Mouse (Mus musculus) ES-E14 (cell line): ENCODE results near the gene Vps26a. TPM values are rescaled to one million over a fixed set of nuclear protein-coding genes. Genes with fewer than 3 reads are reported as not detected.
A peak's percentile ranks its signal among the peaks of the same experiment; 100 is the strongest.

ENCODE experiments used
- DNase-seq: peaks from one replicate; pipeline ENCODE4 v3.0.0-alpha.2; 2013; ENCODE audit warnings: low read depth, low spot score
- H3K27ac ChIP-seq: 2 replicates; pipeline ENCODE4 v1.5.1; 2012; ENCODE audit warnings: low read depth, mild to moderate bottlenecking, low read length, moderate library complexity, mixed read lengths; ENCODE audit not compliant: poor library complexity, insufficient read depth, severe bottlenecking
- H3K36me3 ChIP-seq: 2 replicates; pipeline ENCODE4 v1.6.1; 2012; ENCODE audit warnings: mild to moderate bottlenecking, low read length, moderate library complexity, mixed read lengths; ENCODE audit not compliant: control insufficient read depth, poor library complexity, insufficient read depth, severe bottlenecking
- H3K4me1 ChIP-seq, 2 experiments: fragments of 150-350 bp in 1 of 2; sonication (generic) in 1 of 2; 2 replicates each; pipeline ENCODE4 v1.6.1; 2012; ENCODE audit warnings: low read length in 2 of 2, mild to moderate bottlenecking in 1 of 2, mixed read lengths in 1 of 2; ENCODE audit not compliant: control insufficient read depth in 2 of 2, insufficient read depth in 2 of 2, poor library complexity in 1 of 2
- H3K4me3 ChIP-seq, 2 experiments: fragments of 150-350 bp in 1 of 2; sonication (generic) in 1 of 2; 2 replicates each; pipeline ENCODE4 v1.5.1; 2012; ENCODE audit warnings: low read length in 2 of 2, low read depth in 1 of 2, mild to moderate bottlenecking in 1 of 2, mixed read lengths in 1 of 2; ENCODE audit not compliant: insufficient read depth in 1 of 2, poor library complexity in 1 of 2, severe bottlenecking in 1 of 2
- H3K9ac ChIP-seq: 2 replicates; pipeline ENCODE4 v1.6.1; 2012; ENCODE audit warnings: low read depth, mild to moderate bottlenecking, low read length, mixed read lengths; ENCODE audit not compliant: poor library complexity, insufficient read depth, severe bottlenecking
- H3K9me3 ChIP-seq: fragments of 150-350 bp; sonication (generic); 2 replicates; pipeline ENCODE4 v1.6.1; 2012; ENCODE audit warnings: low read depth, mild to moderate bottlenecking, low read length; ENCODE audit not compliant: control insufficient read depth, insufficient read depth
- CHD2 ChIP-seq: IDR thresholded peaks from 2 replicates; pipeline ENCODE4 v1.6.1; 2014; ENCODE audit warnings: mild to moderate bottlenecking, low read depth, low read length, inconsistent platforms
- HCFC1 ChIP-seq: IDR thresholded peaks from 2 replicates; pipeline ENCODE4 v1.6.1; 2012; ENCODE audit warnings: low read length, inconsistent platforms, borderline replicate concordance; ENCODE audit not compliant: insufficient read depth
- MAFK ChIP-seq: IDR thresholded peaks from 2 replicates; pipeline ENCODE4 v1.6.1; 2014; ENCODE audit warnings: mild to moderate bottlenecking, low read depth, low read length, inconsistent platforms; ENCODE audit not compliant: insufficient read depth
- ZC3H11A ChIP-seq: IDR thresholded peaks from 2 replicates; pipeline ENCODE4 v1.6.1; 2012; ENCODE audit warnings: low read depth, mild to moderate bottlenecking, inconsistent platforms, low read length, borderline replicate concordance
- ZNF384 ChIP-seq: IDR thresholded peaks from 2 replicates; pipeline ENCODE4 v1.6.1; 2012; ENCODE audit warnings: low read depth, low read length, inconsistent platforms
- in situ Hi-C, 2 experiments: fragments of 600-800 bp; cut with MboI; formaldehyde crosslinking; loops; one replicate each; pipeline ENCODE4 v1.15.1; 2025; ENCODE audit warnings: low sequenced_read_pairs in 2 of 2, inconsistent platforms in 1 of 2; ENCODE audit not compliant: unreplicated experiment in 2 of 2
- total RNA-seq: library from RNA; depleted of rRNA; stranded (reverse); fragments of 300-350 nt; gene quantifications from 2 replicates; pipeline ENCODE4 v1.2.3, GENCODE M21; 2012; rRNA removed

Vps26a gene
- total RNA-seq, 1 experiment: 32.1 TPM

DNA sequence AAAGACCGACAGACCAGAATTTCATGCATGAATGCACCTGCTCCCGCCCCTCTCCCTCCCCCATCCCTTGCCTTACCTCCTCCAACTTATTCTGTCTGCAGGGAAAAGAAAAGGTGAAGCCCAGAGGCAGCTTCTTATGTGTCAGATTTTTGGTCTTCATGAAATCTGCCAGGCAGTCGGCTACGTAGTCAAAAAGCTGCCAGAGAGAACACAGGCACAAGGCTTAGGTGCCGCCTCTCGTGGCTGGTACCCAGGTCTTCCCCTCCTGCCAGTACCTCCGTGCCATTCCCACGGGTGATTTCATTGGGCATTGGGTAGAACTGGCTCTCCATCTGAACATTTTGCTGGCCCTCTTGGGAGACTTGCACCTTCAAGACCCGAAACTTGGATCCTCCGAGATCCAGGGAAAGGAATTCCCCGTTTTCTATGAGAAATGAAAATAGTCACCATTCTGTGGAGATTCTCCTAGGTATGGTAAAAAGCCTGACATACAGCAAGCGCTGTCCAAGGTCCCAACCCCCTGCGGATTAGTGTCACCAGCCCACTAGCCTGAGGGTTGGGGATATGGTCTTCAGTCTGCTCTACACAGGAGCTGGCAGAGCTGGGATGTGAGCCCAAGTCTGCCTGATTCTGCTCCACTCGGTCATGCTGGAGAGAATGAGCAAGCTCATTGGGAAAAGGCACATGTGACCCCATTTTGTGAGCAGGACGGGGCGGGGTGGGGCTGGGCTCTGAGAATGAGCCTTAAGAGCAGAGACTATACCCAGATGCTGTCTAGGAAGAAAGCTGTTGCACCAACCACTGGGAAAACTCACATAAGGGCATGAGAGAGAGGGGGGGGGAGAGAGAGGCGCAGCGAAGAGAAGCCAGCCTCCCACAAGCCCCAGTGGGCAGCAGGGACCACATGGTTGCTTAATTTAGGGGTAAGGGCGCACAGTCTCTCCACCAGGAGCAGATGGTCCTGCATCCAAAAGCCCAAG is 74.9 kb downstream of the Vps26a start:
- Histone ChIP-seq H3K36me3 (no peaks in the 10 kb centered on the region), H3K9ac (no peak overlapping the region), H3K4me3 (no peak overlapping the region), H3K9me3 (no peaks in the 10 kb centered on the region), H3K4me1 (peaks cover 0 to 5% of the 10 kb centered on the region in 2 experiments; a peak in 1 of 4 replicates), H3K27ac (no peak overlapping the region)
- DNase-seq: no peak
- TF ChIP-seq CHD2 (no peak), ZC3H11A (no peak), HCFC1 (no peak), MAFK (no peak)
- in situ Hi-C loops: no loop called here

GRCm38 (mm10) chr10:62410943-62411342 is 75.7 kb downstream of the Vps26a start:
- no peak for TF ChIP-seq HCFC1
- TF ChIP-seq ZC3H11A: peak; percentile 51; the same call in 1 of the 2 replicates
- no peak for TF ChIP-seq ZNF384
- no peak for TF ChIP-seq CHD2
- TF ChIP-seq MAFK: no peak
- no peak overlapping the region for H3K9ac ChIP-seq
- no peaks in the 10 kb centered on the region for H3K36me3 ChIP-seq
- H3K4me1 ChIP-seq: peaks cover 0 to 5% of the 10 kb centered on the region in 2 experiments; a peak in 1 of 4 replicates
- H3K4me3 ChIP-seq: no peak overlapping the region
- H3K27ac ChIP-seq: no peak overlapping the region
- H3K9me3 ChIP-seq: no peaks in the 10 kb centered on the region
- in situ Hi-C loops: no loop called here
- peak; percentile 49 for DNase-seq

Other genes with a start within 250 kb of the Vps26a start
- 0.18 and 0.26 TPM in 2 replicates for gene Tacr2, start 234.4 kb downstream of the Vps26a start, total RNA-seq
- 18.8 and 22.6 TPM in 2 replicates for gene Hk1, start 106.9 kb downstream of the Vps26a start, total RNA-seq
- gene Hkdc1, start 64.3 kb downstream of the Vps26a start, total RNA-seq: 0.63 and 3.3 TPM in 2 replicates
- gene 4930507D05Rik, start 37.3 kb downstream of the Vps26a start, total RNA-seq: 1.4 and 1.5 TPM in 2 replicates
- 50.0 and 54.7 TPM in 2 replicates for gene Supv3l1, start 37.1 kb downstream of the Vps26a start, total RNA-seq
- gene Srgn, start 40.6 kb upstream of the Vps26a start, total RNA-seq: 5.4 and 33.6 TPM in 2 replicates
- gene Kif1bp, start 91.7 kb upstream of the Vps26a start, total RNA-seq: 12.7 and 17.3 TPM in 2 replicates
- 164 and 185 TPM in 2 replicates for gene Ddx21, start 115.5 kb upstream of the Vps26a start, total RNA-seq
- 43.9 and 61.8 TPM in 2 replicates for gene Ddx50, start 164.4 kb upstream of the Vps26a start, total RNA-seq
- 0.76 and 1.1 TPM in 2 replicates for gene Stox1, start 239.3 kb upstream of the Vps26a start, total RNA-seq